Mouse (Mus musculus) retina, adult 2 months (tissue): Measurements from ENCODE around the gene Rab5if.
"Not testable (repeated sequence)": the region's sequence is repeated elsewhere in the genome, so short reads cannot be mapped to it uniquely, and the experiment has no call there.

Source experiments
- DNase-seq: peaks from one replicate; pipeline ENCODE4 v3.0.0-alpha.2; 2012; ENCODE audit warnings: low read depth, low spot score

Gene Rab5if

GRCm38 (mm10) chr2:156887017-156887416, 24.1 kb downstream of the Rab5if start, which contains the start of gene Sla2:
Gene Sla2 (minus strand): TSS chr2:156887192.
- no peak for DNase-seq

- no peak for DNase-seq
Observed at GRCm38 (mm10) chr2:156888490-156888889, 25.6 kb downstream of the Rab5if start.

GRCm38 (mm10) chr2:156892240-156892639, 29.3 kb downstream of the Rab5if start:
- DNase-seq = no peak

- DNase-seq = no peak
Observed at GRCm38 (mm10) chr2:156892821-156893220, 29.9 kb downstream of the Rab5if start.

- no peak for DNase-seq
Observed at GRCm38 (mm10) chr2:156894496-156895265, 31.8 kb downstream of the Rab5if start.

GRCm38 (mm10) chr2:156896384-156896914, 33.5 kb downstream of the Rab5if start:
- DNase-seq = no peak

- no peak for DNase-seq
Observed at GRCm38 (mm10) chr2:156897034-156897433, 34.1 kb downstream of the Rab5if start.

GRCm38 (mm10) chr2:156898374-156898773, 35.4 kb downstream of the Rab5if start:
- no peak for DNase-seq

- no peak for DNase-seq
Observed at GRCm38 (mm10) chr2:156899184-156899583, 36.3 kb downstream of the Rab5if start.

- DNase-seq = no peak
Observed at GRCm38 (mm10) chr2:156901344-156901743, 38.4 kb downstream of the Rab5if start.

GRCm38 (mm10) chr2:156901883-156902282, 39.0 kb downstream of the Rab5if start:
- DNase-seq = no peak

- DNase-seq = not testable (repeated sequence)
Observed at GRCm38 (mm10) chr2:156902411-156902810, 39.5 kb downstream of the Rab5if start.

GRCm38 (mm10) chr2:156903367-156903766, 40.4 kb downstream of the Rab5if start:
- no peak for DNase-seq

GRCm38 (mm10) chr2:156904976-156905717, 42.2 kb downstream of the Rab5if start:
- peak; percentile 56 for DNase-seq

- not testable (repeated sequence) for DNase-seq
Observed at GRCm38 (mm10) chr2:156905931-156906330, 43.0 kb downstream of the Rab5if start.

GRCm38 (mm10) chr2:156913191-156913590, 50.3 kb downstream of the Rab5if start:
- DNase-seq = no peak

- no peak for DNase-seq
Observed at GRCm38 (mm10) chr2:156915559-156915958, 52.6 kb downstream of the Rab5if start.

- DNase-seq = no peak
Observed at GRCm38 (mm10) chr2:156916419-156917125, 53.6 kb downstream of the Rab5if start.

- no peak for DNase-seq
Observed at GRCm38 (mm10) chr2:156918562-156918961, 55.6 kb downstream of the Rab5if start.

- not testable (repeated sequence) for DNase-seq
Observed at GRCm38 (mm10) chr2:156919191-156919590, 56.3 kb downstream of the Rab5if start.

- no peak for DNase-seq
Observed at GRCm38 (mm10) chr2:156919796-156920195, 56.9 kb downstream of the Rab5if start.

- no peak for DNase-seq
Observed at GRCm38 (mm10) chr2:156923057-156923456, 60.1 kb downstream of the Rab5if start.
